Mouse (Mus musculus): ENCODE data around the gene Ccdc191.

The Ccdc191 gene

DNA sequence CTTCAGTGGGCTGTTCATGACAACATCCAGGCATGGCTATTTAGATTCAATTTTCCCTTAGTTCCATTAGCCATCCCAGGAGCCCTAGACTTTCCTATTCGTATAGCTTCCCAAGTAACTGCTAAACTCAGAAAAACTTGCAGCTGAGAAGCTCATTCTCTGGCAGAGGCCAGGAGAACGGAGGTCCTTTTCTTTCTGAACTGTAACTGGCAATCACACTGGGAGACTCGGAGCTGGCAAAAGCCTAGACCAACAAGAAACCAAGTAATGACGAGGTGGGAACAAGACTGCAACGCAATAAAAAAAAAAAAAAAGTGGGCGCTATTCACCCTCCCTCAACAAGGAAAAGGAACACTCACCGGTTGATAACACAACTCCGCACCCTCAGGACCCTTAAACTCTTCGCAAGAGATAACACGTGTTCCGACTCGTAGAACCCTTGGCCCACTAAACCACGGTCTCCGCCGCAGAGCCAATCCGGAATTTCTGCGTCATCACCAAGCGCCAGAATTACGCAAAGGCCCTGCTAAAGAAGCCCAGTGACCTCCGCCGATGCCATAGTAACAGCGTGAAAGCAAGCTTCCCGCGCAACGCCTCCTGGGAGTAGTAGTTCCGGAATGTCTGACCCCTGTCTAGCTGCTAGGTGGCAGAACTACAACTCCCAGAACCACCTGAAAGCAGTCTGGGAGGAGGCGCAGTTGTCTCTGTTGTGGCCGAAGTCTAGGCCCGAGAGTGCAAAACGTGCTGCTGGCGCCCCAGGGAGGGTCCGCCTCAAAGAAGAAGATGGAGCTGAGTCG is at the start of gene Ccdc191:
Gene Ccdc191 (plus strand): TSS at position 593 of the 797 bp plus-strand sequence.
- peak; percentile 99 to 100 for DNase-seq

DNA sequence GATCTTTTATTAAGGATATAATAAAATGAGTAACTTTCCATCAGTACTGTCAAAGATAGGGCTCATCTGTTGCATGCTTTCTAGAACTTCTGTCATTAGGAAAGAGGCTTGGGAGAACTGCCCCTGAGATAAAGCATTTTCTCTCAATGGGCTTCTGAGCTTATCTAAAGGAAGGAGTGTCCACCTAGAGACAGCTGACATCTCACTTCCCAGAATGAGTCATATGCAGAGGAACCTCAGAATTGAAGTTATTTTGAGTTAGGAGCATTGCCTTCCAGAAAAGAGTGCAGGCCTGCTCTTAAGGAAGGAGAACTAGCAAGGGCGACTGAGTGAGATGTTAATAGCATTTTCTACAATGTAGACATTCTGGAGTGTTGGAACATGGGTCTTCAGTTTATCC is 48.4 kb upstream of the Ccdc191 start:
- DNase-seq = no peak

DNA sequence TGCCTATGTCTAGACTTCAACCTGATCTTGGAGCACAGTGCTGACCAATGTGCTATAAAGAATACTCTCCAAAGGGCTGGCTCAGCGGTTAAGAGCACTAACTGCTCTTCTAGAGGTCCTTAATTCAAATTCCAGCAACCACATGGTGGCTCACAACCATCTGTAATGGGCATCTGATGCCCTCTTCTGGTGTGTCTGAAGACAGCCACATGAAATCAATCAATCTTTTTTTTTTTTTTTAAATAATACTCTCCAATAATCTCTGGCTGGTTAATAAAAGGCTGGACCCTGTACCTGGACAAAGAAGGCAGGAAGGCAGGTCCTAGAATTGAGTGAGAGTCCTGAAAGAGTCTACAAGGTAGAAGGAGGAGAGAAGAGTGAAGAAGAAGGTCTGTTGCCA is 39.8 kb upstream of the Ccdc191 start:
- DNase-seq = no peak

- peak; percentile 43 to 49 for DNase-seq
These were observed 30.6 kb upstream of the Ccdc191 start for GRCm38 (mm10) chr16:43858941-43859476.

DNA sequence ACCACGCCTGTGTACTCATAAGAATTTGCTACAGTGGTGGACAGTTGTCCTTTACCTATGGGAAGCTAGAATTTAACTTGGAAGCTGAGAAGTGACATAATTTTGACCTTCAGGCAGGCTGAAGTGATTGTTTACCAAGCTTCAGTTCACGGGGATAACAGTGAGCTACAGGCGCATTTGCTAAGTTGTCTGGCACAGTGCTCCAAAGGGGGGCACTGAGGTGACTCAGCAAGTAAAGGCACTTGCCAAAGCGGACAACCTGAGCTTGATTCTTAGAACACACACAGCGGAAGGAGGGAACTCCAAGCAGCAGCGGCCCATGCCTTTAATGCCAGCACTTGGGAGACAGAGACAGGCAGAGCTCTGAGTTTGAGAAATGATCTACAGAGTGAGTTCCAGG is 29.0 kb upstream of the Ccdc191 start:
- DNase-seq = no peak

GRCm38 (mm10) chr16:43869805-43870204 is 19.8 kb upstream of the Ccdc191 start:
- no peak for DNase-seq

DNA sequence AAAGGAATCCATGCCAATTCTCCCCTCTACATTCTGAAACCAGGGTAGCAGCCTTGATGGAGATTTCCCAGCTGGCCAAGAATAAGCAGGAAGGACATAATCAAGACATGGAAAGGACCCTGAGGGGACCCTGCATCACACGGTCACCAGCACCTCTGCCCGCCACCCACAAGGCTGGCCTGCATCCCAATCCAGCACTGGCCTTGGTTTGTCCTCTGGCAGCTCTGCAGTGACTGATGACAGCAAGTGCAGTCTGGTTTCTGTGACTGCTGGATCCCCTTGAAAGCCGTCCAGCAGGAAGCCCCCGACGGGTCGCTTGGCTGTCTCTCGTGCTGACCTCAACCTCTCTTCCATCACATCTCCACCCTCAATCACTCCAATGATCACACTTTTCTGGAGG is 18.2 kb upstream of the Ccdc191 start:
- peak; percentile 25 to 44 for DNase-seq

- DNase-seq = no peak
These were observed 9.8 kb upstream of the Ccdc191 start for GRCm38 (mm10) chr16:43879769-43880168.

DNA sequence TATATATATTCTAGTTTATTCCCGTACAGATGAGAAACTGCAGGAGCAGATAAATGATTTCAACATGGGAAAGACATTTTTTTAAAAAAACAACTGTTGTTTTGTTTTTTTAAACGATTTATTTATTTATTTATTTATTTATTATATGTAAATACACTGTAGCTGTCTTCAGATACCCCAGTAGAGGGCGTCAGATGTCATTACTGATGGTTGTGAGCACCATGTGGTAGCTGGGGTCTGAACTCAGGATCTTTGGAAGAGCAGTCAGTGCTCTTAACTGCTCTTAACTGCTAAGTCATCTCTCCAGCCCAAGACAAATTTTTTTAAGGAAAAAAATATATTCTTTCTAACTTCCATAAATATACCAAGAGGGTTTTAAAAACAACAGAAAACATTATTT is 8.0 kb upstream of the Ccdc191 start:
- DNase-seq = peak; percentile 11 to 23

DNA sequence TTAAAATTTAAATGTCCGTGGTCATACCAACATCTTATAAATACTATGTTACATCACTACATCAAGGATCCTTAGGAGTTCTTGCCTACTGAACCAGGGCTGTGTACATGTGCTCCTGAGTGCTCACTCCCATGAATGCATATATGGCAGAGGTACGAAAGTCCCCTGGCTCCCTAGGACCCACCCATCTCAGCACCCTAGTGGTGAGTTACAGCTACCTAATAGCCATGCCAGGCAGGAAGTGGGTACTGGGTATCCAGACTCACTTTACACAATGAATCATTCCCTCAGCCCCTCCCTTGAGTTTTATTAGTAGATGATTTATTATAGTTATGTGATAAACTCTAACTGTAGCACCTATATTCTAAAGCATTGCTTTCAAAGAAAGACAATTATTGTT is 7.3 kb upstream of the Ccdc191 start:
- DNase-seq = no peak

GRCm38 (mm10) chr16:43890005-43890336 is 371 bp downstream of the Ccdc191 start:
- peak in 1 of 2 experiments; percentile 91 for DNase-seq

DNA sequence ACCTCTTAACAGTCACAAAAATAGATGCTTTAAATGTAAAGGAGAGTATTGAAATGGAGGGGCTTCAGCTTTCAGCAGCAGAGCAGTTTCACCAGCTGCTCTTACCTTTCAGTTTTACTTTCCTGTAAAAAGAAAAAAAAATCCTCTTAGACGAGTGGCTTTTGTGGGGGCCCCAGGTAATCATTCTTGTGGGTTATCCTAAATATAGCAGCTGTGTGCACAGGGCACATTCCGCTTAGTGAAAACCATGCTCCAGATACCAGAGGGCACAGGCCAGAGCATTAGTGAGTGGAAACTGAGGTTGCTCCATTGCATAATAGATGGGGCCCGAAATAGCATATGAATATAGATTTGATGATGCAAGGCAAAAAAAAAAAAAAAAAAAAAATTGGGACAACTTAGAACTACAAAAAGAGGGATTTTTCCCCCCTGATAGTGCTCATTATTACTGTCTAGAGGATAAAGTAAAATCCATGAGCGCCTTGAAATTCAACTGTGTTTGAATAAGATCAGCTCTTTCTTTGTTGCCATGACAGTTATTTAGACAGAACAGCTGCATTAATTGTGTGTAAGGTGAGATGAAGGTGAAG is 1.2 kb downstream of the Ccdc191 start:
- DNase-seq = no peak

GRCm38 (mm10) chr16:43894501-43894900 is 4.9 kb downstream of the Ccdc191 start:
- DNase-seq = no peak

- DNase-seq = no peak
These were observed 10.5 kb downstream of the Ccdc191 start for GRCm38 (mm10) chr16:43900138-43900537.

GRCm38 (mm10) chr16:43900571-43900970 is 11.0 kb downstream of the Ccdc191 start:
- no peak for DNase-seq

DNA sequence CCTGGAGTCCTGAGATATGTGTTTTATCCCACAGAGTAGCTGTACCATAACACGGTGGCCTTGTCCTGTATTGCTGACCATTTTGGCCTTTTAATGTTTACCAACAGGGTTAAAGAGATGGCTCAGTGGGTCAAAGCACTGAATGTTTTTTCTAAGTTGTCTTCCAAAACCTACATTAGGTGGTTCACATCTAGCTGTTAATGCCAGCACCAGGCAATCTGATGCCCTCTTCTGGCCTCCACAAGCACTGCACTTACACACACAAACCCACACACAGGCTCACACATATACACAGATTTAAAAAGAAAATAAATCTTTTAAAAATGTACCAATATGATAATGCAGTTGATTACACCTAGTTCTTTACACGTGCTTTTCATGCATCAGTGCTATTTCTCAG is 19.3 kb downstream of the Ccdc191 start:
- DNase-seq = no peak

DNA sequence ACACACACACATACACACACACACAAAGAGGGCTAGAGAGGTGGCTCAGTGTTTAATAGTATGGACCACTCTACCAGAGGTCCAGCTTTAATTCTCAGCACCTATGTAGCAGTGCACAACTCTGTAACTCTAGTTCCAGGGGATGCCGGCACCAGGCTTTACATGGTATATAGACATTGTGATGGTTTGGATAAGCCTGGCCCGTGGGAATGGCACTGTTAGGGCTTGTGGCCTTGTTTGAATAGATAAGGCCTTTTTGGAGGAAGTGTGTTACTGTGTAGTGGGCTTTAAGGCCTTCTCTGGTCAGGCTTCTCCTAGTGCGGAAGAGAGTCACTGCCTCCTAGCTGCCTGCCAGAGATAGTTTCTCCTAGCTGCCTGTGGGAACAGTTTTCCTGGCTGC is 29.3 kb downstream of the Ccdc191 start:
- no peak for DNase-seq

- no peak for DNase-seq
These were observed 32.4 kb downstream of the Ccdc191 start for GRCm38 (mm10) chr16:43922024-43922423.

DNA sequence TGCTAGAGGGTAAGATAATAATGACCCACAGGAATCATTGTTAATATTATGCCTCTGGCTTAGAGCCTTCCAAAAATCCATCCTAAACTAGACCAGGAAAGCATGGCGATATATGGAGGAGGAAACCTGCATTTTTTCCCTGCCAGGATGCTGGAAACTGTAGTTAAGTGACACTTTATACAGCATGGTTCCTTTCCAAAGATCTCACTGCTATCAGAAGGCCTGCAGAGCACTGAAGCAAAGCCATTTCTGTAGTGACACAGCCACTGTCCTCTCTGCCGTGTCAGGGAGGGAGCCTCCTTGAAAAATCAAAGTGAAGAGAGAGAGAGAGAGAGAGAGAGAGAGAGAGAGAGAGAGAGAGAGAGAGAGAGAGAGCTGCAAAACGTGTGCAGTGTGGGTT is 33.0 kb downstream of the Ccdc191 start:
- no peak for DNase-seq

DNA sequence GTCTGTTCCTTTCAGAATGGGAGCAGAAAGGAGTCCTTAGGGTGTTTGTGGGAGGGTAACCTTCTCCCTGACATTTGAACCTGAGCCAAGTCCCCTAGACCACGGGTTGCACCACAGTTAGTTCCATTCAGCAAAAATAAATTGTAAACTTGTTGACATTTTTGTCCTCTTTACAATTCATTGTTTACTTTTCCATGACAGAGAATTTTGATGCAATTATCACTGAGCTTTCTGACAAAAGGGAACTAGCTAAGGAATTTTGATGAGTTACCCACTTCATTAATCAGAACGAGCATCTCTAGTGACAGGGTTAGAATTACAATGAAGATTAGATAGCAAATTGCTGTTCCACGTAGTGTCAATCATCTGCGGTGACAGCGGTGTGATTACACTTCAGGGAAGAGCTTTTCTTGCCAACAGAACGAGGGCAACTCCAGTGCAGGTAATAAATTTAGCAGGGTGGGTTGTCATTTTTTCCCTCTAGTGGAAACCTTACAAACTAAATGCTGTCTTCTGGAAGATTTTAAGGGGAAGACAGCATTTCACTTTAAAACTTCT is 35.5 kb downstream of the Ccdc191 start:
- no peak for DNase-seq

GRCm38 (mm10) chr16:43925846-43926245 is 36.2 kb downstream of the Ccdc191 start:
- DNase-seq = no peak

GRCm38 (mm10) chr16:43926341-43926859 is 36.8 kb downstream of the Ccdc191 start, which contains the start of gene Qtrt2:
Gene Qtrt2, minus strand, starts transcription at chr16:43926809.
- no peak for DNase-seq

GRCm38 (mm10) chr16:43930577-43930976 is 41.0 kb downstream of the Ccdc191 start:
- no peak for DNase-seq

DNA sequence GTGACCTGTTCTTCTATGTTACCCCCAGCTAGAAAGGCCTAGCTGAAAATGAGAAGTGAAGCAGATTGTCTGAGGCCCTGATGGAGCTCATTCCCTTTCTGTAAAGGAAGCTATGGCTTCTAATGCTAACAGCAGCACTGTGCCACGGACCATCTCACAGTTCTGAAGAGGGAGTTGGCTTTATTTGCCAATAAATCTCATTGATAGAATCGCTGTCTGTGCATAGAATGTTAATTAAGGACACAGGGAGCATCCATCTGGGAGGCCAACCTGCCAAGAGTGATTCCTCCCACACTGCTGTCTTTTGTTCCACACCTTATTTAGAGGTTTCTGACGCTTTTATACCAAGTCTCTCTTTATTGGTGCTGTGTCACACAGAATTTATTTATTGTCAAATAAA is 41.9 kb downstream of the Ccdc191 start:
- DNase-seq = peak; percentile 48 to 50

Measured in cerebellum, postnatal 10 days (tissue).